Mouse (Mus musculus): Measurements from ENCODE around the gene Nr2f2. TPM values are rescaled to one million over a fixed set of nuclear protein-coding genes. Genes with fewer than 3 reads are reported as not detected.

The Nr2f2 gene
- polyA plus RNA-seq, 1 experiment from 2014 or later, result 203 TPM

DNA sequence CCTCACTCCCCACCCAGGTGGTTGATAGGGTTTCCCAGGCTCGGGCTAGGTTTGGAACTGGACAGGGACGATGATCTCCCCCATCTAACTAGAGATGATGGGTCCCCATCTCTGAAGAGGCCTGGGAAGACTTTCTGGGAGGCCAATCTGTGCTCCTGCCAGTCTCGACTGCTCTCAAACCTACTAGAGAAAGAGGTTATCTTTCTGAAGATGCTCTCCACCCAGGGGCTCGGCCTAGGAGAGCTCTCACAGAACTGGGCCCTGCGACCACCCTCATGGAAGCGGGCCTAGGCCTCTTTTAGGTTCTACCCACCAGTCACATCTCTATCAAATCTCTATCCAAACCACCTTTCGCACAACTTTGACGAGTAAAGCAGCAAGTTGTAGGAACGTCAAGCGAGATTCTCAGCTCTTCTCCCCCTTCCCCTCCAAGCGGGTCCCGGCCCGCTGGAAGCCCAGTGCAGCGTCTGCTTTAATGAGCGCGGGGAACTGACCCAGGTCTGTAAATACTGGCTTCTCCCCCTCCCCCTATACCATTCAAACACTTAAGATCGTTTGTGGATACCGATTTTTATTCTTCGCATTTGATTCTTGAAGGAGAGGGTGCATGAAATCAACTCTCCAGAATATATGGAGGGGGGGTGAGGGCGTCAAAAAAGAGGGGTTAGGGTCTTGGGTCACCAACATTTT, 16.4 kb downstream of the Nr2f2 start:
- ATAC-seq (replicated peaks; ENCODE audit: low FRiP score, low read depth) (no peak), DNase-seq (ENCODE audit: low spot score) (peak; percentile 54)
- TF ChIP-seq CTCF (IDR thresholded peaks at IDR 0.05; ENCODE audit: low read depth), result no peak
- H3K9ac ChIP-seq (ENCODE audit: low read depth, low read length), result peak overlapping the region; percentile 96
- H3K9me3 ChIP-seq (replicated peaks; ENCODE audit: low read length), result no peaks in the 10 kb centered on the region
- peak overlapping the region; percentile 96 for H3K27ac ChIP-seq
- 0 out of 2 replicates have a peak, but pooled peaks cover 3% of the 10 kb centered on the region for H3K36me3 ChIP-seq (ENCODE audit: insufficient read depth, low read length)
- H3K27me3 ChIP-seq (ENCODE audit: insufficient read depth, low read length), result no peaks in the 10 kb centered on the region
- peak overlapping the region; percentile 93 for H3K4me2 ChIP-seq (ENCODE audit: low read length)
- H3K4me3 ChIP-seq (replicated peaks; ENCODE audit: low read depth, low read length), result peak overlapping the region; percentile 68
- 13% methylated on average over 20 of the region's 20 CpGs for WGBS
- H3K4me1 ChIP-seq (replicated peaks; ENCODE audit: insufficient read depth, low read length), result peaks cover 25% of the 10 kb centered on the region

DNA sequence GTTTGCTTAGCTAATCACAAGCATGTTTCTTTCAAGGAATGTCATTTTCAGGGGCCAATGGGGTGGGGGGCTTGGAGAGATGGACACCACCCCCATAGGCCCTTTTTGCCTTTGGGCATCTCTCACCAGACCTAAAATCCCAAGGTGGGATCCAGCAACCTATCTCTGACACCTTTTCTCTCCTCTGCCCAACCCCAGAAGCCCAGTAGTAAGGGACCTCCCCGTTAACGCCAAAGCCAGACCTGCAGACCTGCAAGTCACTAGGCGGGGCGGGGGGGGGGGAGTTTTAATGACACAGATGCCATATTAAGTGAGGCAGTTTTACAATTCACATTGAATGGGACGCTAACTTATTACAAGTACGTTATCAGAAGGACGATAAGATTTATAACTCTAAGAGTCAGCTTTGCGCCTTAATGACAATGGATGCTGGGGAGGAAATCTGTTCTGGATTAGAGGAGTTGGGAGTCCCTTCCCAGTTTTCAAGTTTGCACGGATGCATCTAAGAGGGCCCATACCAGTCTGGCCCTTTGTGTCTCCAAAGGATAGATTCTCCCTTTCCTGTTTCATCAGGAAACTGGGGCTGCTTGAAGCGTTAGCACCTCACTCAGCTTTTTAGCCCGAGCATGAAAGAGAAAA, 17.4 kb downstream of the Nr2f2 start:
- Histone ChIP-seq H3K9me3 (replicated peaks; ENCODE audit: low read length) (no peaks in the 10 kb centered on the region), H3K4me1 (replicated peaks; ENCODE audit: insufficient read depth, low read length) (peaks cover 25% of the 10 kb centered on the region), H3K4me2 (ENCODE audit: low read length) (peak overlapping the region; percentile 93), H3K9ac (ENCODE audit: low read depth, low read length) (peak overlapping the region; percentile 96), H3K4me3 (replicated peaks; ENCODE audit: low read depth, low read length) (peak overlapping the region; percentile 68), H3K36me3 (ENCODE audit: insufficient read depth, low read length) (0 out of 2 replicates have a peak, but pooled peaks cover 7% of the 10 kb centered on the region), H3K27me3 (ENCODE audit: insufficient read depth, low read length) (no peaks in the 10 kb centered on the region), H3K27ac (peak overlapping the region; percentile 96)
- no peak for TF ChIP-seq CTCF (IDR thresholded peaks at IDR 0.05; ENCODE audit: low read depth)
- ATAC-seq (replicated peaks; ENCODE audit: low FRiP score, low read depth) (no peak), DNase-seq (ENCODE audit: low spot score) (peak; percentile 63)
- WGBS, result 18% methylated on average over 11 of the region's 11 CpGs

DNA sequence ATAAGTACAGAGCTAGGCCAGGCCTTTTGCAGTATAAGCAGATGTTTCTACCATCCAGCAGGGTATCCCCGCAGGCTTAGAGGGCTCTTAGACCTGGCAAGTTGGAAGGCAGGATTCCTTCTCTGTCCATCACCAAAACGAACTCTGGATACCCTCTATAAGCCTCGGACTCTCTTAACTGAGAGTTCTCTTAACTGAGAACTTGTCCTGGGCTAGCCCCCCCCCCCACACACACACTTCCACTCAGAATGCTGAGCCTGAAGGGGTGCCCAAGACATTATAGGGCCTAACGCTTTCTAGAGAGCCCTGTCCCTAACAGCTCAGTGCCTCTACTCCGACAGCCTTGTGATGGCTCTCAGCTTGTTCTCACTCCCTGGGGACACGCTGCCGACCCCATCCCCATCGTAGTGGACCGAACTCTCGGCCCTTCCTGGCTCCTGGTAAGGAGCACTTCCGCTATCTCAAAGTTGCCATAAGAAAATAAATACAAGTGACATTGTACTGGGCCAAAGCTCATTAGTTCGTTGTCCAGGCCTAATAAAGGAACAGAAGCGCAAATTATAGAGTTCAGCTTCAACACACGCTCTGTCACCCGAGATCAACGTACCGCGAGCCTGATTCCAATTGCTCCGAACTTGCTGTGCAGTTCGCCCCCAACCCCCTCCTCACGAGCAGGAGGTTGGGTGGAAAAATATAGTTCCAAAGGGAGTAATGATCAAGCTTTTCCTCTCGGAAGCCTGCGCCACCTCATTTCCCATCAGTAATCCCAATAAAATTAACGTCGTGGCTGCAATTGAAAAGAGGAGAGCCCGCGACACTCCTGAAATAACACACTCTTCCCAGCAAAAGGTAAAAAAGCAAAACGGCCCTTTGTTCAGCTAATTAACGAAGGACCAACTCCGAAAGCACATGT, 18.2 kb downstream of the Nr2f2 start:
- peak overlapping the region; percentile 93 for H3K4me2 ChIP-seq (ENCODE audit: low read length)
- DNase-seq (ENCODE audit: low spot score) (peak; percentile 65), ATAC-seq (replicated peaks; ENCODE audit: low FRiP score, low read depth) (no peak)
- H3K27ac ChIP-seq, result peak overlapping the region; percentile 96
- peak overlapping the region; percentile 68 for H3K4me3 ChIP-seq (replicated peaks; ENCODE audit: low read depth, low read length)
- 18% methylated on average over 30 of the region's 30 CpGs for WGBS
- H3K4me1 ChIP-seq (replicated peaks; ENCODE audit: insufficient read depth, low read length), result peaks cover 29% of the 10 kb centered on the region
- 0 out of 2 replicates have a peak, but pooled peaks cover 7% of the 10 kb centered on the region for H3K36me3 ChIP-seq (ENCODE audit: insufficient read depth, low read length)
- no peaks in the 10 kb centered on the region for H3K9me3 ChIP-seq (replicated peaks; ENCODE audit: low read length)
- H3K9ac ChIP-seq (ENCODE audit: low read depth, low read length), result peak overlapping the region; percentile 96
- H3K27me3 ChIP-seq (ENCODE audit: insufficient read depth, low read length), result no peaks in the 10 kb centered on the region
- no peak for TF ChIP-seq CTCF (IDR thresholded peaks at IDR 0.05; ENCODE audit: low read depth)

DNA sequence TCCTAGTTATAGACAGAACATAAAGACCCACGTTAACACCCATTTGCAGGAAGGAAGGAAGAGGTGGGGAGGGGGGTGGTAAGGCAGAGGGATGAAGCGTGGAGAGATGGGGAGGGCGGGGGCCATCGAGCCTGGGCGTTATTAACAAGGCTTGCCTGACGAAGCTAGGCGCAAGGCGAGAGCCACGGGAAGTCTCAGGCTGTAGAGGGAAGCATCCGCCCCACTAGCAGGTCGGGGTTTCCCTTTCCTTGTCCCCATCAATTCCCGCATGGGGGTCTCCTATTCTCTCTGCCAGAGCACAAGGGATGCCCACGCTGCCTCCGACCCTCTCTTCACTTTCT, 18.9 kb downstream of the Nr2f2 start:
- peaks cover 36% of the 10 kb centered on the region for H3K4me1 ChIP-seq (replicated peaks; ENCODE audit: insufficient read depth, low read length)
- H3K4me2 ChIP-seq (ENCODE audit: low read length), result peak overlapping the region; percentile 93
- DNase-seq (ENCODE audit: low spot score), result peak; percentile 70
- H3K36me3 ChIP-seq (ENCODE audit: insufficient read depth, low read length), result 0 out of 2 replicates have a peak, but pooled peaks cover 7% of the 10 kb centered on the region
- no peak for ATAC-seq (replicated peaks; ENCODE audit: low FRiP score, low read depth)
- peak overlapping the region; percentile 68 for H3K4me3 ChIP-seq (replicated peaks; ENCODE audit: low read depth, low read length)
- WGBS, result 27% methylated on average over 14 of the region's 14 CpGs
- no peaks in the 10 kb centered on the region for H3K27me3 ChIP-seq (ENCODE audit: insufficient read depth, low read length)
- peak overlapping the region; percentile 96 for H3K9ac ChIP-seq (ENCODE audit: low read depth, low read length)
- H3K9me3 ChIP-seq (replicated peaks; ENCODE audit: low read length), result no peaks in the 10 kb centered on the region
- TF ChIP-seq CTCF (IDR thresholded peaks at IDR 0.05; ENCODE audit: low read depth), result no peak
- peak overlapping the region; percentile 96 for H3K27ac ChIP-seq

DNA sequence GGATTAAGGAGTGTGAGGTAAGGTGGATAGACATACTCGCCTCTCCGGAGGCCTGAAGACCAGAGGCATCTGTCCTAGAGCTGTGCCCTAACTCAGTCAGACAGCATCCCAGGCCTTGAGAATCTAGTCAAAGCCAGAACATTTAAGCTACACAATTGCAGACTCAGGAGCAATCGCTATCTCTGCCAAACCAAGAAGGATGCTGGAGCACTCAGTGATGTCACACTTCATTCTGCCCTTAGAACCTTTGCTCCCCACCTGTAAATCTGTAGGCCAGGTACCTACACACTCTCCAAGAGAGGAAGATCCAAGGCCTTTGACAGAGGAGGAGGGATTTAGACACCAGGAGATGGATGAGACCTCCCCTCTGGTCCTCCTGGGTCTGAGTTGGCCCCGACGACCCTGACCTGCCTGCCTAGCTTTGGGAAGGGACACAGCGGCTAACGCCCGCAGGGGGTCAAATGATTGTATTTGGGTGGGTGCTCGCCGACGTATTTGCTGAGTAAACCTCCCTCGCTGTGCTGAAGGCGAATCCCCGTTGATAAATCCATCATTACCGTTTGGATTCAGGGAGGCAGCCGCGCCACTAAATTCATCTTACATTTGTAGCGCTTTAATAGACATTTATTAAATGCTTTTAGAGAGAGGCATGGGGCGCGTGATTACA, 19.5 kb downstream of the Nr2f2 start:
- H3K36me3 ChIP-seq (ENCODE audit: insufficient read depth, low read length), result 0 out of 2 replicates have a peak, but pooled peaks cover 7% of the 10 kb centered on the region
- DNase-seq (ENCODE audit: low spot score) (peak; percentile 61), ATAC-seq (replicated peaks; ENCODE audit: low FRiP score, low read depth) (no peak)
- peak overlapping the region; percentile 30; the same call in 1 of the 2 replicates for H3K4me3 ChIP-seq (replicated peaks; ENCODE audit: low read depth, low read length)
- WGBS, result 19% methylated on average over 20 of the region's 20 CpGs
- H3K4me2 ChIP-seq (ENCODE audit: low read length), result peak overlapping the region; percentile 93
- H3K9ac ChIP-seq (ENCODE audit: low read depth, low read length), result peak overlapping the region; percentile 96
- peaks cover 36% of the 10 kb centered on the region for H3K4me1 ChIP-seq (replicated peaks; ENCODE audit: insufficient read depth, low read length)
- peak overlapping the region; percentile 96 for H3K27ac ChIP-seq
- TF ChIP-seq CTCF (IDR thresholded peaks at IDR 0.05; ENCODE audit: low read depth), result no peak
- H3K27me3 ChIP-seq (ENCODE audit: insufficient read depth, low read length), result no peaks in the 10 kb centered on the region
- no peaks in the 10 kb centered on the region for H3K9me3 ChIP-seq (replicated peaks; ENCODE audit: low read length)

All from kidney, postnatal 0 days (tissue).